Mouse (Mus musculus) small intestine, adult 2 months (tissue): ENCODE data around the gene Rab9b.

Experiments used
- CTCF ChIP-seq: fragments of 200-500 bp; IDR thresholded peaks from 2 replicates; pipeline ENCODE4 v1.5.1; 2012; ENCODE audit warnings: low read depth, mild to moderate bottlenecking, control low read depth, inconsistent platforms, low read length, moderate library complexity, mixed read lengths; ENCODE audit not compliant: insufficient replicate concordance, insufficient read length; ENCODE audit errors: extremely low read depth
- POLR2A ChIP-seq: fragments of 200-500 bp; IDR thresholded peaks from 2 replicates; pipeline ENCODE4 v1.6.1; 2012; ENCODE audit warnings: low read depth, mild to moderate bottlenecking, control low read depth, inconsistent platforms, low read length, moderate library complexity

DNA sequence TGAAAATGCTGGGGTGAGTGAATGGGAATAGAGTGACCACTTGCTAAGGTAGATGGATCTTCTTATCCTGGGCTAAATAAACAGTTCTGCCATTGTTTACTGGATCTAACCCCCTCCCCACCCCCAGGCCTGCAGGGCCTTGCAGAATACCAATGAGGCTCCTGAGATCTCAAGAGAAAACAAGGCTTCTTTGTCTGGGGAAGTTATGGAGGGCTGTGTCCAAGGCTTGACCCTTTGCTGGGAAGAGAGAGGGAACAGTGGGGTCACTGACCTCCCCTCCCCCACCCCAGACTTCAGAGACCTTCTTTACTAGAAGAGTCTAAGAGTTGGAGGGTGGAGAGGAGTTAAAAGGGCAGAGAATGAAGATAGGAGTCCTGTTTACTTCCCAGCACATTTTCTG is 39.9 kb downstream of the Rab9b start:
- TF ChIP-seq POLR2A (no peak), CTCF (no peak)
